In the genomic region with DNA sequence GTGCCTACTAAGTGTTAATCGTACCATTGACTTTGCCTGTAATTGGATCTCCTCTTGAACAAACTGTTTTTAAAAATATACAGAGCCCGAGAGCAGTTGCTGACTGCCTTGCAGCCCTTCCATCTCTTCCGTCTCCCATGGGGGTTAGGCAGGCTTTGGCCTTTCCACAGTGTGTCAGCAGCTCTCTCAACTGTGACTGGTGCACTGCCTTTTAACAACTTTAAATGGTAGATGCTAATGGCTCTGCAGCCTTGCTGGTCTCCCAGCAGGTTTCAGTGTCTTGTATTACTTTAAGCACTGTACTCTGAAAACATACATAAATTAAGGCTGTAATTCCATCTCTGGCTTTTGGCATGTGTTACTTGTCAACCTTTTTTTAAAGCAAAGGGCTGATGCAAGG, we compare ENCODE assay signal across 19 mouse cellular contexts.
DNase-seq lines count a peak whose midpoint lies in the region; ATAC-seq lines count a peak whose summit lies in the region.
"Had no signal": no experiment of that assay in that cellular context is flagged by ENCODE, and none has a peak within 500 bp of the region (broad histone marks: within the 10 kb centered on the region; RNA-seq: fewer than 3 reads in every experiment).

No protein-coding gene starts in this region.

- peak; percentile 62 for ATAC-seq in midbrain, embryonic 13.5 days
- no peak for ATAC-seq in midbrain, embryonic 11.5 days (ENCODE audit: low FRiP score)
- 0 out of 2 replicates have a peak, but pooled peaks have one; percentile 47 for ATAC-seq in embryonic facial prominence, embryonic 12.5 days (ENCODE audit: insufficient number of reproducible peaks, insufficient read depth, low FRiP score, low TSS enrichment)
- peak; percentile 56; the same call in 1 of the 2 replicates for ATAC-seq in limb, embryonic 12.5 days (ENCODE audit: insufficient number of reproducible peaks, insufficient read depth, low FRiP score, low TSS enrichment, low read depth)
- ATAC-seq: intestine, embryonic 16.5 days had no signal

- H3K4me2 ChIP-seq in midbrain, embryonic 13.5 days (replicated peaks): no peak overlapping the region
- H3K4me2 ChIP-seq in midbrain, embryonic 11.5 days: no peak overlapping the region
- H3K4me2 ChIP-seq in embryonic facial prominence, embryonic 12.5 days (replicated peaks): no peak overlapping the region
- no peak overlapping the region for H3K4me2 ChIP-seq in limb, embryonic 12.5 days
- H3K4me2 ChIP-seq: embryonic facial prominence, embryonic 15.5 days; limb, embryonic 13.5 days had no signal

- intact Hi-C loops in heart, postnatal 25 days (cut with DNase I): no loop called here

- WGBS in midbrain, embryonic 13.5 days: 70% methylated on average over 3 of the region's 3 CpGs
- WGBS in midbrain, embryonic 11.5 days: 60% methylated on average over 3 of the region's 3 CpGs
- WGBS in embryonic facial prominence, embryonic 12.5 days: 45% methylated on average over 3 of the region's 3 CpGs
- WGBS in limb, embryonic 12.5 days: 64% methylated on average over 3 of the region's 3 CpGs

- no peak overlapping the region for H3K27ac ChIP-seq in midbrain, embryonic 13.5 days
- no peak overlapping the region for H3K27ac ChIP-seq in midbrain, embryonic 11.5 days (ENCODE audit: low read depth, low read length)
- H3K27ac ChIP-seq in embryonic facial prominence, embryonic 12.5 days: no peak overlapping the region
- no peak overlapping the region for H3K27ac ChIP-seq in limb, embryonic 12.5 days
- H3K27ac ChIP-seq: embryonic facial prominence, embryonic 15.5 days; heart, embryonic 10.5 days; limb, embryonic 13.5 days had no signal

- no peaks in the 10 kb centered on the region for H3K27me3 ChIP-seq in midbrain, embryonic 13.5 days
- H3K27me3 ChIP-seq in midbrain, embryonic 11.5 days (ENCODE audit: control insufficient read depth, insufficient read depth, low read length): no peaks in the 10 kb centered on the region
- no peaks in the 10 kb centered on the region for H3K27me3 ChIP-seq in embryonic facial prominence, embryonic 12.5 days
- H3K27me3 ChIP-seq in limb, embryonic 12.5 days: no peaks in the 10 kb centered on the region
- H3K27me3 ChIP-seq: CH12.LX; embryonic facial prominence, embryonic 15.5 days; limb, embryonic 13.5 days had no signal

- no peaks in the 10 kb centered on the region for H3K36me3 ChIP-seq in midbrain, embryonic 13.5 days
- H3K36me3 ChIP-seq in midbrain, embryonic 11.5 days (ENCODE audit: control insufficient read depth, insufficient read depth, low read length): no peaks in the 10 kb centered on the region
- no peaks in the 10 kb centered on the region for H3K36me3 ChIP-seq in embryonic facial prominence, embryonic 12.5 days
- H3K36me3 ChIP-seq in limb, embryonic 12.5 days: no peaks in the 10 kb centered on the region
- H3K36me3 ChIP-seq: embryonic facial prominence, embryonic 15.5 days; heart, embryonic 10.5 days; limb, embryonic 13.5 days had no signal

- no peaks in the 10 kb centered on the region for H3K4me1 ChIP-seq in midbrain, embryonic 13.5 days (replicated peaks)
- no peaks in the 10 kb centered on the region for H3K4me1 ChIP-seq in midbrain, embryonic 11.5 days (ENCODE audit: control insufficient read depth, insufficient read depth, low read length)
- H3K4me1 ChIP-seq in embryonic facial prominence, embryonic 12.5 days: no peaks in the 10 kb centered on the region
- peaks cover 4% of the 10 kb centered on the region; the same call in 1 of the 2 replicates for H3K4me1 ChIP-seq in limb, embryonic 12.5 days (replicated peaks)
- H3K4me1 ChIP-seq: embryonic facial prominence, embryonic 15.5 days; heart, embryonic 10.5 days had no signal

- H3K9ac ChIP-seq in midbrain, embryonic 13.5 days (replicated peaks): no peak overlapping the region
- no peak overlapping the region for H3K9ac ChIP-seq in midbrain, embryonic 11.5 days (ENCODE audit: low read length)
- H3K9ac ChIP-seq in embryonic facial prominence, embryonic 12.5 days: no peak overlapping the region
- no peak overlapping the region for H3K9ac ChIP-seq in limb, embryonic 12.5 days (replicated peaks)
- H3K9ac ChIP-seq: embryonic facial prominence, embryonic 15.5 days; limb, embryonic 13.5 days had no signal

- no peak overlapping the region for H3K4me3 ChIP-seq in midbrain, embryonic 13.5 days (replicated peaks)
- H3K4me3 ChIP-seq in midbrain, embryonic 11.5 days (ENCODE audit: low read depth, low read length): no peak overlapping the region
- no peak overlapping the region for H3K4me3 ChIP-seq in embryonic facial prominence, embryonic 12.5 days
- H3K4me3 ChIP-seq in limb, embryonic 12.5 days (replicated peaks): no peak overlapping the region
- H3K4me3 ChIP-seq: embryonic facial prominence, embryonic 15.5 days; heart, embryonic 10.5 days; limb, embryonic 13.5 days had no signal

- peak; percentile 19 for DNase-seq in embryo, embryonic 10.5 days (ENCODE audit: low spot score)
- no peak for DNase-seq in embryo, embryonic 10 days (ENCODE audit: low spot score)
- no peak for DNase-seq in midbrain, embryonic 11.5 days (ENCODE audit: low spot score, missing footprints)
- no peak for DNase-seq in lung, postnatal 14 days
- DNase-seq in heart, postnatal 25 days (ENCODE audit: low spot score): no peak
- DNase-seq: adrenal gland, postnatal 10 days; cerebellum, adult 9-10 months; heart, postnatal 14 days; lung, postnatal 4 days; right cerebral cortex, postnatal 14 days; thymus, postnatal 36 days had no signal

- H3K9me3 ChIP-seq in midbrain, embryonic 13.5 days: no peaks in the 10 kb centered on the region
- H3K9me3 ChIP-seq in midbrain, embryonic 11.5 days (ENCODE audit: control insufficient read depth, low read length): no peaks in the 10 kb centered on the region
- no peaks in the 10 kb centered on the region for H3K9me3 ChIP-seq in embryonic facial prominence, embryonic 12.5 days
- H3K9me3 ChIP-seq in limb, embryonic 12.5 days: no peaks in the 10 kb centered on the region
- H3K9me3 ChIP-seq: embryonic facial prominence, embryonic 15.5 days; heart, embryonic 10.5 days; limb, embryonic 13.5 days had no signal
